Mouse (Mus musculus) CH12.LX (cell line): Measurements from ENCODE around the gene Kncn.
A peak's percentile ranks its signal among the peaks of the same experiment; 100 is the strongest.

Experiments
- BHLHE40 ChIP-seq: IDR thresholded peaks from 2 replicates; pipeline ENCODE4 v1.6.1; 2011; ENCODE audit warnings: mild to moderate bottlenecking, low read depth, low read length, improper control_type of control experiment
- CTCF ChIP-seq, 2 experiments: IDR thresholded peaks in 1 of 2; conservative IDR thresholded peaks in 1 of 2; 2 replicates each; pipeline ENCODE4 v1.5.1; 2011 to 2012; ENCODE audit warnings: low read depth in 2 of 2, low read length in 2 of 2, improper control_type of control experiment in 1 of 2, inconsistent platforms in 1 of 2, mild to moderate bottlenecking in 1 of 2, moderate library complexity in 1 of 2
- EP300 ChIP-seq: IDR thresholded peaks from 2 replicates; pipeline ENCODE4 v1.6.1; 2011; ENCODE audit warnings: low read length, improper control_type of control experiment
- ETS1 ChIP-seq: conservative IDR thresholded peaks from 2 replicates; pipeline ENCODE4 v1.6.1; 2012; ENCODE audit warnings: low read depth, mild to moderate bottlenecking, inconsistent platforms, low read length, improper control_type of control experiment, moderate library complexity
- KAT2A ChIP-seq: IDR thresholded peaks from 2 replicates; pipeline ENCODE4 v1.6.1; 2012; ENCODE audit warnings: low read length, improper control_type of control experiment, inconsistent platforms; ENCODE audit not compliant: insufficient replicate concordance
- MAZ ChIP-seq: IDR thresholded peaks from 2 replicates; pipeline ENCODE4 v1.6.1; 2012; ENCODE audit warnings: low read depth, mild to moderate bottlenecking, inconsistent platforms, low read length, improper control_type of control experiment, moderate library complexity
- NELFE ChIP-seq: IDR thresholded peaks from 2 replicates; pipeline ENCODE4 v1.6.1; 2011; ENCODE audit warnings: low read depth, low read length, improper control_type of control experiment
- POLR2A ChIP-seq: IDR thresholded peaks from 2 replicates; pipeline ENCODE4 v1.6.1; 2011; ENCODE audit warnings: low read depth, mild to moderate bottlenecking, improper control_type of control experiment, low read length
- RAD21 ChIP-seq: IDR thresholded peaks from 2 replicates; pipeline ENCODE4 v1.6.1; 2011; ENCODE audit warnings: low read depth, mild to moderate bottlenecking, low read length, improper control_type of control experiment, moderate library complexity
- TBP ChIP-seq: conservative IDR thresholded peaks from 2 replicates; pipeline ENCODE4 v1.6.1; 2011; ENCODE audit warnings: low read depth, low read length, improper control_type of control experiment
- TCF12 ChIP-seq: IDR thresholded peaks from 2 replicates; pipeline ENCODE4 v1.6.1; 2014; ENCODE audit warnings: low read depth, mild to moderate bottlenecking, inconsistent platforms, low read length, improper control_type of control experiment
- USF1 ChIP-seq: IDR thresholded peaks from 2 replicates; pipeline ENCODE4 v1.6.1; 2014; ENCODE audit warnings: low read depth, mild to moderate bottlenecking, inconsistent platforms, low read length, improper control_type of control experiment

GRCm38 (mm10) chr4:115847377-115847776 is 36.8 kb upstream of the Kncn start:
- peak in 1 of 2 experiments; percentile 35; a peak in 1 of 4 replicates for TF ChIP-seq CTCF (conservative IDR thresholded peaks at IDR 0.05 in 1 of 2, IDR thresholded peaks at IDR 0.05 in 1 of 2; ENCODE audit: low read depth in 2 of 2, low read length in 2 of 2)
- TF ChIP-seq POLR2A = 0 out of 2 replicates have a peak, but pooled peaks have one; percentile 16
- peak; percentile 75 for TF ChIP-seq BHLHE40
- TF ChIP-seq ETS1 = peak; percentile 88
- peak; percentile 92 for TF ChIP-seq EP300
- TF ChIP-seq USF1 = no peak
- peak; percentile 65 for TF ChIP-seq TCF12
- peak; percentile 37 for TF ChIP-seq RAD21
- TF ChIP-seq NELFE = no peak
- TF ChIP-seq KAT2A = no peak
- TF ChIP-seq MAZ = no peak
- peak; percentile 49; the same call in 1 of the 2 replicates for TF ChIP-seq TBP
